Mouse (Mus musculus) limb, embryonic 13.5 days (tissue): Measurements from ENCODE around the gene Col5a1. TPM values are rescaled to one million over a fixed set of nuclear protein-coding genes. Genes with fewer than 3 reads are reported as not detected.

Experiments
- ATAC-seq: fragments of 200-750 bp; cut with Nextera tagmentation; 2 replicates; pipeline ENCODE4 v1.8.0; 2017; ENCODE audit warnings: low read depth, moderate number of reproducible peaks, moderate TSS enrichment; ENCODE audit not compliant: low FRiP score
- H3K27ac ChIP-seq: fragments of 300-500 bp; sonication (generic); 2 replicates; pipeline ENCODE4 v1.5.1; 2015; ENCODE audit warnings: inconsistent platforms, mild to moderate bottlenecking, moderate library complexity
- H3K27me3 ChIP-seq: fragments of 300-500 bp; sonication (generic); 2 replicates; pipeline ENCODE4 v1.6.1; 2015; ENCODE audit warnings: mild to moderate bottlenecking, inconsistent platforms
- H3K36me3 ChIP-seq: fragments of 300-500 bp; sonication (generic); 2 replicates; pipeline ENCODE4 v1.6.1; 2015; ENCODE audit warnings: inconsistent platforms, mild to moderate bottlenecking, moderate library complexity
- H3K4me1 ChIP-seq: fragments of 300-500 bp; sonication (generic); 2 replicates; pipeline ENCODE4 v1.6.1; 2015; ENCODE audit warnings: inconsistent platforms
- H3K4me2 ChIP-seq: fragments of 300-500 bp; sonication (generic); replicated peaks from 2 replicates; pipeline ENCODE4 v1.6.1; 2015; ENCODE audit warnings: inconsistent platforms, mild to moderate bottlenecking, moderate library complexity
- H3K4me3 ChIP-seq: fragments of 300-500 bp; sonication (generic); 2 replicates; pipeline ENCODE4 v1.5.1; 2015; ENCODE audit warnings: moderate library complexity, mild to moderate bottlenecking, inconsistent platforms
- H3K9ac ChIP-seq: fragments of 300-500 bp; sonication (generic); 2 replicates; pipeline ENCODE4 v1.6.1; 2015; ENCODE audit warnings: mild to moderate bottlenecking, inconsistent platforms
- H3K9me3 ChIP-seq: fragments of 300-500 bp; sonication (generic); 2 replicates; pipeline ENCODE4 v1.6.1; 2016; ENCODE audit warnings: inconsistent platforms
- WGBS: fragments of 180-500 bp; shearing (Covaris S2); methylation state at CpG from one replicate; pipeline ENCODE4 v1.1.7; 2015; 5-methylcytosine and 5-hydroxymethylcytosine counted together
- polyA plus RNA-seq: library from polyadenylated mRNA; unstranded; fragments of >200 nt; fragmentation: Nextera tagmentation; extraction: Ambion mirVana; gene quantifications from 2 replicates; pipeline ENCODE4 v1.2.1, GENCODE M21; 2015

The Col5a1 gene
- polyA plus RNA-seq, 1 experiment from 2014 or later = 128 TPM

- H3K4me3 ChIP-seq = no peak overlapping the region
- peaks cover 64% of the 10 kb centered on the region for H3K36me3 ChIP-seq
- no peak for ATAC-seq
- H3K27ac ChIP-seq = no peak overlapping the region
- H3K9me3 ChIP-seq = no peaks in the 10 kb centered on the region
- 87% methylated on average over 3 of the region's 3 CpGs for WGBS
- H3K4me2 ChIP-seq = no peak overlapping the region
- no peak overlapping the region for H3K9ac ChIP-seq
- no peaks in the 10 kb centered on the region for H3K4me1 ChIP-seq
- no peaks in the 10 kb centered on the region for H3K27me3 ChIP-seq
Measured at GRCm38 (mm10) chr2:27924463-27924862, 38.2 kb downstream of the Col5a1 start.

- Histone ChIP-seq H3K4me3 (no peak overlapping the region), H3K9me3 (no peaks in the 10 kb centered on the region), H3K4me1 (peaks cover 17% of the 10 kb centered on the region), H3K4me2 (no peak overlapping the region), H3K36me3 (peaks cover 80% of the 10 kb centered on the region), H3K27ac (no peak overlapping the region), H3K9ac (no peak overlapping the region), H3K27me3 (no peaks in the 10 kb centered on the region)
- no peak for ATAC-seq
- WGBS = 52% methylated on average over 7 of the region's 7 CpGs
Measured at GRCm38 (mm10) chr2:27926478-27927165, 40.4 kb downstream of the Col5a1 start.

- ATAC-seq = no peak
- 0 out of 2 replicates have a peak overlapping the region, but pooled peaks have one; percentile 1 for H3K9ac ChIP-seq
- no peak overlapping the region for H3K4me2 ChIP-seq
- H3K9me3 ChIP-seq = no peaks in the 10 kb centered on the region
- peaks cover 56% of the 10 kb centered on the region for H3K4me1 ChIP-seq
- H3K36me3 ChIP-seq = peaks cover 61% of the 10 kb centered on the region
- WGBS = 84% methylated on average over 5 of the region's 5 CpGs
- no peaks in the 10 kb centered on the region for H3K27me3 ChIP-seq
- H3K4me3 ChIP-seq = no peak overlapping the region
- peak overlapping the region; percentile 96 for H3K27ac ChIP-seq
Measured at GRCm38 (mm10) chr2:27930471-27931015, 44.3 kb downstream of the Col5a1 start.

GRCm38 (mm10) chr2:27931130-27931529 lies 44.9 kb downstream of the Col5a1 start:
- peaks cover 62% of the 10 kb centered on the region for H3K36me3 ChIP-seq
- 65% methylated on average over 6 of the region's 6 CpGs for WGBS

GRCm38 (mm10) chr2:27931971-27932370 lies 45.7 kb downstream of the Col5a1 start:
- WGBS = 11% methylated on average over 3 of the region's 3 CpGs
- Histone ChIP-seq H3K27ac (peak overlapping the region; percentile 96), H3K36me3 (peaks cover 62% of the 10 kb centered on the region), H3K4me2 (peak overlapping the region; percentile 14; the same call in 1 of the 2 replicates), H3K9me3 (no peaks in the 10 kb centered on the region), H3K4me1 (peaks cover 71% of the 10 kb centered on the region), H3K4me3 (no peak overlapping the region), H3K9ac (no peak overlapping the region), H3K27me3 (no peaks in the 10 kb centered on the region)
- peak; percentile 58; the same call in 1 of the 2 replicates for ATAC-seq

More at GRCm38 (mm10) chr2:27931130-27931529, 44.9 kb downstream of the Col5a1 start:
- Histone ChIP-seq H3K9me3 (no peaks in the 10 kb centered on the region), H3K4me1 (peaks cover 62% of the 10 kb centered on the region), H3K9ac (0 out of 2 replicates have a peak overlapping the region, but pooled peaks have one; percentile 1), H3K4me2 (no peak overlapping the region), H3K27ac (peak overlapping the region; percentile 96), H3K27me3 (no peaks in the 10 kb centered on the region), H3K4me3 (no peak overlapping the region)
- no peak for ATAC-seq

- H3K9me3 ChIP-seq = no peaks in the 10 kb centered on the region
- ATAC-seq = peak; percentile 84
- H3K4me2 ChIP-seq = peak overlapping the region; percentile 23; the same call in 1 of the 2 replicates
- WGBS = 7% methylated on average over 11 of the region's 11 CpGs
- peak overlapping the region; percentile 43; the same call in 1 of the 2 replicates for H3K9ac ChIP-seq
- H3K36me3 ChIP-seq = peaks cover 61% of the 10 kb centered on the region
- no peak overlapping the region for H3K4me3 ChIP-seq
- H3K4me1 ChIP-seq = peaks cover 74% of the 10 kb centered on the region
- H3K27ac ChIP-seq = peak overlapping the region; percentile 96
- no peaks in the 10 kb centered on the region for H3K27me3 ChIP-seq
Measured at GRCm38 (mm10) chr2:27934269-27934668, 48.0 kb downstream of the Col5a1 start.

- peak overlapping the region; percentile 21 for H3K4me2 ChIP-seq
- WGBS = 76% methylated on average over 9 of the region's 9 CpGs
- H3K36me3 ChIP-seq = peaks cover 62% of the 10 kb centered on the region
- peaks cover 79% of the 10 kb centered on the region for H3K4me1 ChIP-seq
- peak overlapping the region; percentile 96 for H3K27ac ChIP-seq
- no peak for ATAC-seq
- H3K27me3 ChIP-seq = no peaks in the 10 kb centered on the region
- no peaks in the 10 kb centered on the region for H3K9me3 ChIP-seq
- H3K4me3 ChIP-seq = no peak overlapping the region
- H3K9ac ChIP-seq = peak overlapping the region; percentile 43
Measured at GRCm38 (mm10) chr2:27934831-27935230, 48.6 kb downstream of the Col5a1 start.

GRCm38 (mm10) chr2:27935441-27935840 lies 49.2 kb downstream of the Col5a1 start:
- H3K36me3 ChIP-seq = peaks cover 62% of the 10 kb centered on the region
- H3K4me2 ChIP-seq = no peak overlapping the region
- no peak overlapping the region for H3K4me3 ChIP-seq
- H3K9me3 ChIP-seq = no peaks in the 10 kb centered on the region
- peak overlapping the region; percentile 96 for H3K27ac ChIP-seq
- ATAC-seq = no peak
- H3K4me1 ChIP-seq = peaks cover 80% of the 10 kb centered on the region
- WGBS = 85% methylated on average over 2 of the region's 2 CpGs
- H3K9ac ChIP-seq = no peak overlapping the region
- H3K27me3 ChIP-seq = no peaks in the 10 kb centered on the region

GRCm38 (mm10) chr2:27936607-27937191 lies 50.5 kb downstream of the Col5a1 start:
- Histone ChIP-seq H3K9me3 (no peaks in the 10 kb centered on the region), H3K27ac (peak overlapping the region; percentile 96), H3K4me3 (no peak overlapping the region), H3K27me3 (no peaks in the 10 kb centered on the region), H3K9ac (no peak overlapping the region), H3K4me1 (peaks cover 67% of the 10 kb centered on the region), H3K36me3 (peaks cover 60% of the 10 kb centered on the region), H3K4me2 (no peak overlapping the region)
- WGBS = 65% methylated on average over 9 of the region's 9 CpGs
- no peak for ATAC-seq

GRCm38 (mm10) chr2:27939433-27939832 lies 53.2 kb downstream of the Col5a1 start:
- Histone ChIP-seq H3K4me3 (no peak overlapping the region), H3K4me1 (peaks cover 40% of the 10 kb centered on the region), H3K9ac (no peak overlapping the region), H3K27me3 (no peaks in the 10 kb centered on the region), H3K36me3 (peaks cover 70% of the 10 kb centered on the region), H3K27ac (peak overlapping the region; percentile 52; the same call in 1 of the 2 replicates), H3K9me3 (no peaks in the 10 kb centered on the region), H3K4me2 (no peak overlapping the region)
- peak; percentile 65 for ATAC-seq
- WGBS = 81% methylated on average over 4 of the region's 4 CpGs

GRCm38 (mm10) chr2:27940144-27940543 lies 53.9 kb downstream of the Col5a1 start:
- Histone ChIP-seq H3K9ac (no peak overlapping the region), H3K4me2 (no peak overlapping the region), H3K4me1 (peaks cover 33% of the 10 kb centered on the region), H3K36me3 (peaks cover 77% of the 10 kb centered on the region), H3K4me3 (no peak overlapping the region), H3K9me3 (no peaks in the 10 kb centered on the region), H3K27me3 (no peaks in the 10 kb centered on the region), H3K27ac (peak overlapping the region; percentile 52; the same call in 1 of the 2 replicates)
- no peak for ATAC-seq
- WGBS = 85% methylated on average over 12 of the region's 12 CpGs

GRCm38 (mm10) chr2:27947252-27947651 lies 61.0 kb downstream of the Col5a1 start:
- no peak overlapping the region for H3K4me2 ChIP-seq
- no peak overlapping the region for H3K9ac ChIP-seq
- ATAC-seq = no peak
- no peaks in the 10 kb centered on the region for H3K9me3 ChIP-seq
- 88% methylated on average over 4 of the region's 4 CpGs for WGBS
- no peak overlapping the region for H3K4me3 ChIP-seq
- no peaks in the 10 kb centered on the region for H3K4me1 ChIP-seq
- no peaks in the 10 kb centered on the region for H3K27me3 ChIP-seq
- H3K27ac ChIP-seq = no peak overlapping the region
- H3K36me3 ChIP-seq = peaks cover 86% of the 10 kb centered on the region
